Mouse (Mus musculus): ENCODE measurements around the gene A4galt. TPM values are rescaled to one million over a fixed set of nuclear protein-coding genes. Genes with fewer than 3 reads are reported as not detected.

Gene A4galt
- 1.2 and 1.4 TPM in 2 replicates for polyA plus RNA-seq (2021; fragmentation: Nextera tagmentation)
- long read RNA-seq, experiment 1, partial matches to known transcripts, result 2 of 4 reads
- long read RNA-seq, experiment 1, other reads (novel, unspliced or antisense), result 1 of 4 reads
- long read RNA-seq, experiment 2, partial matches to known transcripts, result 0 of 2 reads
- long read RNA-seq, experiment 2, other reads (novel, unspliced or antisense), result 0 of 2 reads

DNA sequence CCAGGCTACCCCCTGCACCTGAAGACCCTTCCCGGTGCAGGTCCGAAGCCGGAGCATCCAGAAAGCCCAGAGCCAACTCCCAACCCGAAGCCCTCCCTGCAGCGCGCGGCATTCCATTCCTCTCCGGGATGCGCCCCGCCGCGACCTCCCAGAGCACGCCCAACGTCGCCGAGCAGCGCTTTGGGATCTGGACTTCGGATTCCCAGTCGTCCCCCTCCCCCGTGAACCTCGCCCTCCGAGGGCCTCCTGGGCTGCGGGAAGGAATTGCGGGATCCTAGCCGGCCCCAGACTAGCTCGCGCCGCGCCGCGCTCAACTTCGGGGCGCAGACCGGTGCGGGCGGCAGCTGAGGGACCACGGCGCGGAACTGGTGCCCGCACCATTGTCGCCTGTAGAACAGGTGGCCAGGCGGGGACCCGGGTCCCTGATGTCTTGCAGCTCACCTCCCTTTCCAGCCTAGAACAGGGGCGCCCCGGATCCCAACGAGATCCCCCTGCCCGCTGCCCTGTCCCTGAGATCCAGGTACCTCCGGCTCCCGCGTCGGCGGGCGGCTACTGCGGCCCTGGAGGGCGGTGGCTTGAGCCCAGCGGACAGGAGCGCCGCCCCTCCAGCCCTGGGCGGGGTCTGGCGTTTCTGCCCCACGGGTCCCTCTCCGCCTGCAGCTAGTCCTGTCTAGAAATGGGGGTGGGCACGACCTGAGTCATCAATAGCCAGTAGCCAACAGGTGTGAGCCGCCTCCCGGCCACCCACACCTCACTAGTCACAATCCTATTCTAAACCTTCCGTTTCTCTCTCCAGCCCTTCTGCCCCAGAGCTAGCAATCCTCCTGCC lies at the start of gene A4galt:
Gene A4galt, minus strand, starts transcription at position 599 of the 829 bp plus-strand sequence.

Other genes with a start within 250 kb of the A4galt start
- gene Nfam1, start 218.5 kb downstream of the A4galt start, polyA plus RNA-seq (2021; fragmentation: Nextera tagmentation), result 2.3 and 2.4 TPM in 2 replicates
- gene Serhl, start 162.3 kb downstream of the A4galt start, polyA plus RNA-seq (2021; fragmentation: Nextera tagmentation), result 15.2 and 23.4 TPM in 2 replicates
- gene Rrp7a, start 129.0 kb downstream of the A4galt start, polyA plus RNA-seq (2021; fragmentation: Nextera tagmentation), result 109 and 117 TPM in 2 replicates
- 41.8 and 48.9 TPM in 2 replicates for gene Poldip3, start 102.4 kb downstream of the A4galt start, polyA plus RNA-seq (2021; fragmentation: Nextera tagmentation)
- gene Cyb5r3, start 79.2 kb downstream of the A4galt start, polyA plus RNA-seq (2021; fragmentation: Nextera tagmentation), result 96.6 and 115 TPM in 2 replicates
- 12.4 and 14.2 TPM in 2 replicates for gene Arfgap3, start 98.5 kb upstream of the A4galt start, polyA plus RNA-seq (2021; fragmentation: Nextera tagmentation)
- gene Pacsin2, start 212.8 kb upstream of the A4galt start, polyA plus RNA-seq (2021; fragmentation: Nextera tagmentation), result 20.2 and 26.1 TPM in 2 replicates

Measured in layer of hippocampus, adult 6 months (tissue).